Mouse (Mus musculus) hindbrain, embryonic 15.5 days (tissue): ENCODE data around the gene Gpr84. TPM values are rescaled to one million over a fixed set of nuclear protein-coding genes. Genes with fewer than 3 reads are reported as not detected.

Source experiments
- ATAC-seq: fragments of 200-750 bp; cut with Nextera tagmentation; 2 replicates; pipeline ENCODE4 v1.8.0; 2017; ENCODE audit warnings: low read depth, moderate number of reproducible peaks, moderate TSS enrichment; ENCODE audit not compliant: low FRiP score
- H3K27ac ChIP-seq: fragments of 300-500 bp; sonication (generic); replicated peaks from 2 replicates; pipeline ENCODE4 v1.5.1; 2015; ENCODE audit warnings: mild to moderate bottlenecking, inconsistent platforms
- H3K27me3 ChIP-seq: fragments of 300-500 bp; sonication (generic); 2 replicates; pipeline ENCODE4 v1.6.1; 2015; ENCODE audit warnings: control low read depth, inconsistent platforms
- H3K36me3 ChIP-seq: fragments of 300-500 bp; sonication (generic); 2 replicates; pipeline ENCODE4 v1.6.1; 2015; ENCODE audit warnings: control low read depth, inconsistent platforms
- H3K4me1 ChIP-seq: fragments of 300-500 bp; sonication (generic); replicated peaks from 2 replicates; pipeline ENCODE4 v1.6.1; 2015; ENCODE audit warnings: control low read depth, inconsistent platforms
- H3K4me2 ChIP-seq: fragments of 300-500 bp; sonication (generic); 2 replicates; pipeline ENCODE4 v1.6.1; 2015; ENCODE audit warnings: moderate library complexity, mild to moderate bottlenecking, inconsistent platforms
- H3K4me3 ChIP-seq: fragments of 300-500 bp; sonication (generic); 2 replicates; pipeline ENCODE4 v1.5.1; 2015; ENCODE audit warnings: mild to moderate bottlenecking, inconsistent platforms
- H3K9ac ChIP-seq: fragments of 300-500 bp; sonication (generic); 2 replicates; pipeline ENCODE4 v1.6.1; 2015; ENCODE audit warnings: inconsistent platforms
- H3K9me3 ChIP-seq: fragments of 300-500 bp; sonication (generic); 2 replicates; pipeline ENCODE4 v1.6.1; 2016; ENCODE audit warnings: control low read depth, inconsistent platforms
- WGBS: fragments of 180-500 bp; shearing (Covaris S2); methylation state at CpG from one replicate; pipeline ENCODE4 v1.1.7; 2015; 5-methylcytosine and 5-hydroxymethylcytosine counted together
- polyA plus RNA-seq: library from polyadenylated mRNA; unstranded; fragments of >200 nt; fragmentation: Nextera tagmentation; extraction: Ambion mirVana; gene quantifications from 2 replicates; pipeline ENCODE4 v1.2.1, GENCODE M21; 2015

Gpr84 gene
- polyA plus RNA-seq, 1 experiment from 2014 or later, result 0.44 TPM

DNA sequence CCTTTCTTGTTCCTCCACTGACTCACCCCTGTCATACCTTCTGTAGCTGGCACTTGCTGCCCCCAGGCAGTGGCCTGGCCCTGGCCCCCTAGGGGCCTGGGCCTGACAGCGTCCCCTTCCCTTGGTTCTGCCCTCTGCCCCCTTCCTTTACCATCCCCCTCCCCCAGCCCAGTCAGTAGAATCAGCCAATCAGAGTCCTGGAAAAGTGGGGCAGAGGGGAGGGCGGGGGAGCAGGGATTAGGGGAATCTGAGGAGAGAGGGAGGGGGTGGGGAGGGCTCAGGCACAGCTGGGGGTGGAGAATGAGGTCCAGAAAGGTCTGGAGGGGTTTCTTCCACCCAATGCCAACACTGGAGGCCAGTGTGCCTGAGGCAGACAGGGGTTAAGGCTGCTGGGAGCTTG, 23.8 kb upstream of the Gpr84 start:
- Histone ChIP-seq H3K4me1 (peaks cover 15% of the 10 kb centered on the region), H3K27ac (no peak overlapping the region), H3K4me2 (no peak overlapping the region), H3K27me3 (no peaks in the 10 kb centered on the region), H3K4me3 (no peak overlapping the region), H3K9me3 (no peaks in the 10 kb centered on the region), H3K36me3 (no peaks in the 10 kb centered on the region), H3K9ac (no peak overlapping the region)
- WGBS, result 0% methylated on average over 2 of the region's 2 CpGs
- ATAC-seq, result no peak

DNA sequence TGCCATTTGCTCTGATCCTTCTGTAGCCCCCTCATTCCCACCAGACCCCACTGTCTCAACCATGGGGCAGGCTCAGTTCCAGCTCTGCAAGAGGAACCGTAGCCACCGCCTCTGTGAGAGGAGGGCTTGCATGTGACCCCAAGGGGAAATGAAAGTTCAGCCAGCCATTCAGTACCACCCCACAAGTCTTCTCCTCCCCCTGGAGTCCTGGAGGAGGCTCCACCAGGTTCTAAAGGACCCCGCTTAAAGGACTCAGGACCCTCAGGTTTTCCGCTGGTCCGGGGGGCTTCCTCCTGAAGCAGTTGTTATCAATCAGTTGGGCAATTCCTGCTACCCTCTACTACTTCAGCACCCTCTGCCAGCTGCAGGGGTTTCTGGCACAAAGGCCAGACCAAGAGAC, 23.3 kb upstream of the Gpr84 start:
- Histone ChIP-seq H3K36me3 (no peaks in the 10 kb centered on the region), H3K4me3 (no peak overlapping the region), H3K4me2 (no peak overlapping the region), H3K4me1 (peaks cover 11% of the 10 kb centered on the region), H3K27ac (no peak overlapping the region), H3K9ac (no peak overlapping the region), H3K9me3 (no peaks in the 10 kb centered on the region), H3K27me3 (no peaks in the 10 kb centered on the region)
- WGBS, result 67% methylated on average over 5 of the region's 5 CpGs
- no peak for ATAC-seq

DNA sequence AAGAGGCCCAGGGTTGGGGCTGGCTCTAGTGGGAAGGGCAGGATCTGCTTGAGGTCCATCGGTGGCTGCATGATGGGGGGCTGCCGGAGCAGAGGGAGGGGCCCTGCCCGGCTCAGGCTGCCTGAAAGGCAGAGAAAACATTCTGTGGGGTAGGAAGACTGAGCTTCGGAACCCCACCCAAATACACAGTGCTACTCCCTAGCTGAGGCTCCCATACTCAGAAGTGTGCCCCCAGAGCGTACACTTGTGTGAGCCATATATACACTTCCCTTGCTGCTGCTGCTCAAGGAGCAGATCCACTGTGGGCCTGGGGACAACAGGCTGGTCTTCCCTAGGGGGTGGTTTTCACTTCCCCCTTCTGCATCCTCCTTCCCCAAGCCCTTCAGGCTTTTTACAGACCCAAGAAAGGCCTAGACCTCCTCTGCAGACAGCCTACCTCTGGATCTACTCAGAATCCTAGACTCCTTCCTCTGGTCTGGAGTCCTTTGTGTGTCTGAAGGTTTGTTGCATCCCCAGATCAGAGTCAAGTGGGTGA, 22.7 kb upstream of the Gpr84 start:
- Histone ChIP-seq H3K4me2 (no peak overlapping the region), H3K9ac (no peak overlapping the region), H3K27ac (no peak overlapping the region), H3K4me1 (peaks cover 11% of the 10 kb centered on the region), H3K27me3 (no peaks in the 10 kb centered on the region), H3K9me3 (no peaks in the 10 kb centered on the region), H3K36me3 (no peaks in the 10 kb centered on the region), H3K4me3 (no peak overlapping the region)
- no peak for ATAC-seq
- 66% methylated on average over 5 of the region's 5 CpGs for WGBS

DNA sequence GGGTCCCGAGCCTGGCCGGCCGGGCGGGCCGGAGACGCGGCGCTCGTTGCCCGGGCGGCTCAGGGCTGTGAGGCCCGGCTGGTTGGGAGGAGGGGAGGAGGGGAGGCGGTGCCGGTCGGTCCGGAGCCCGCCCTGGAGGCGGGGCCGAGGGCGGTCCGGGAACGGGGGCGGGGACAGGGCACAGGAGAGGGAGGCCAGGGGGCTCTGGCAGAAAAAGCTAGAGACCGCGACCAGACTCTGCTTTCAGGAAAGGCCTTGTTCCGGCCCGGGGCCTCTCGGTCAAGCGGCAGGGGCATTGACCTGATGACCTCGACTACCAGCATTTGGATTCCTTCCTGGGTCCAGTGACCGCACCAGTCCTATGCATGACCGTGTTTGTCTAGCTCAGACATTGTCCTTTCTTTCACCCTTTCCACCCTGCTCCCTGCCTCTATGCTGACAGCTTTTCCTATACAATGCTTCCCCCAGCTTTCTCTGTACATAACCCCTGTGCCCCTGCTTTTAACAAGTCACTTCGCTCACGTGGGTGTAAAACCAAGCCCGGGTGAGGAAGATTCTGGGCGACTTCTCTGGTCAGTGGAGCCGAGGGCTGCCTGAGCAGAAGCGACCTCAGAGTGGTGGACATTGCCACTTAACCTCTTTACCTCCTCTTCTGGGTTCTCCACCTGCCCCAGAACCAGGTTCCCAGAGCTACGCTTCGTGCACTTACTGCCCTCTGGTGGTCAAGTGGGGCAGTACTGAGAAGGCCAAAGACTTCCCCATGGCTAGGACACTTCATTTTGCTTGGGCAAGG, 13.2 kb upstream of the Gpr84 start:
- Histone ChIP-seq H3K36me3 (peaks cover 5% of the 10 kb centered on the region; the same call in 1 of the 2 replicates), H3K9ac (peak overlapping the region; percentile 84), H3K27ac (peak overlapping the region; percentile 83), H3K4me2 (peak overlapping the region; percentile 85), H3K9me3 (no peaks in the 10 kb centered on the region), H3K4me3 (peak overlapping the region; percentile 73), H3K4me1 (peaks cover 32% of the 10 kb centered on the region), H3K27me3 (no peaks in the 10 kb centered on the region)
- WGBS, result under 1% methylated on average over 34 of the region's 40 CpGs
- ATAC-seq, result peak; percentile 96

DNA sequence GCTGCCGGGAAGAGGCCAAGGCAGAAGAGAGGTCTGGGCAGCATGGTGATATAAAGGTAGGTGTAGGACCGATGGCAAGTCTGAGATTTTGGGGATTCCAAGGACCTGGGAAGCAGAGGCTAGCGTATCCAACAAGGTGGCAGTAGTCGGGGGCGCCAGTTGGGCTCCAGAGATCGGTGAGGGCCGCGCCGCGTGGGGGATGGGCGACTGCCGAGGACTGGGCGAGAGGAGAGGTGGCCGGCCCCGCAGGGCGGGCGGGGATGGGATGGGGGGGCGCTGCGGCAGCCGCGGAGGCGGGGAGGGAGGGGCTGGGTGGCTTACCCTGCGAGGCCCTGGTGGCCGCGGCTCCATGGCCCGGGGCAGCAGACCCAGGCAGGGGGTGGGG, 12.7 kb upstream of the Gpr84 start:
- H3K4me3 ChIP-seq, result peak overlapping the region; percentile 73
- ATAC-seq, result peak; percentile 82
- 2% methylated on average over 9 of the region's 26 CpGs for WGBS
- H3K27me3 ChIP-seq, result no peaks in the 10 kb centered on the region
- no peaks in the 10 kb centered on the region for H3K9me3 ChIP-seq
- H3K27ac ChIP-seq, result peak overlapping the region; percentile 83
- H3K9ac ChIP-seq, result peak overlapping the region; percentile 84
- peaks cover 32% of the 10 kb centered on the region for H3K4me1 ChIP-seq
- peak overlapping the region; percentile 85 for H3K4me2 ChIP-seq
- peaks cover 10% of the 10 kb centered on the region; the same call in 1 of the 2 replicates for H3K36me3 ChIP-seq

DNA sequence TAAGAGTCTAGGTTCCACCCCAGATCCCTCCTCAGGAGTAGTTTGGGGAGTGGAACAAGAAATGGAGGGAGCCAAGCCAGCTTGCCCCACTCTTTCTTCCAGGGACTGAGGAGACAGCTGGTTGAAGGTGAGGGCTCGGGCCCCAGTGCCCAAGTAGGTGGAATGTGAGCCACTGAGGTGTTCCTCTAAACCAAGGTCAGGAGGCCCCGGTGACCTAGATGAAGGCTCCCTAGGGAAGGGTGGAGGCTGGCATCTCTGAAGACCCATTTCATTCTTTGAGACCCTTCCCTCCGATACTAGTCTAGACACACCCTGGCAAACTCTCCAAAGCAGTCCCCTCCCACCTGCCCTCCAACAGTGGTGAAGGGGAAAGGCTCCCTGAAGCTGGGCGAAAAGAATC, 12.0 kb upstream of the Gpr84 start:
- Histone ChIP-seq H3K9me3 (no peaks in the 10 kb centered on the region), H3K9ac (peak overlapping the region; percentile 84), H3K27ac (peak overlapping the region; percentile 83; the same call in 1 of the 2 replicates), H3K4me3 (peak overlapping the region; percentile 73), H3K27me3 (no peaks in the 10 kb centered on the region), H3K4me2 (peak overlapping the region; percentile 85), H3K36me3 (peaks cover 16% of the 10 kb centered on the region), H3K4me1 (peaks cover 32% of the 10 kb centered on the region)
- WGBS, result 42% methylated on average over 4 of the region's 4 CpGs
- no peak; the same call in 1 of the 2 replicates for ATAC-seq

DNA sequence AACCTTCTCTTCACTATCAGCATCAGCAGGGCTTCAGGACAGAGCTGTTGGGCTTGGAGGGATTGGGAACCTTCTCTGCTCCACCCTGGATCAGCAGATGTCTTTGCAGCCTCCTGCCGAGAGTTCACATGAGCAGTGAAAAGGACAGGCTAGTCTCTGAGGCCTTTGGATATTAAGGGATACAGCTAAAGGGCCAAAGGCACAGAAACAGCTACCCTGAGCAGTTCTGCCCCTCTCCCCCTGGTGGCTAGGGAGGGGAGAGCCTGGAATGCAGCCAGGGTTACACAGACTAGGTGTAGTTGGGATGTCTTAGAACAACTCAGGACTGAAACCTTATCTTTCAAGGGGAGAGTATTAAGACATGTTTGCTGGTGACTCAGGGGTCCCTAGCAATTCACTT, 10.7 kb upstream of the Gpr84 start:
- 61% methylated on average over 1 of the region's 1 CpGs for WGBS
- Histone ChIP-seq H3K9me3 (no peaks in the 10 kb centered on the region), H3K4me2 (0 out of 2 replicates have a peak overlapping the region, but pooled peaks have one; percentile 85), H3K4me1 (peaks cover 32% of the 10 kb centered on the region), H3K4me3 (no peak overlapping the region), H3K36me3 (peaks cover 29% of the 10 kb centered on the region), H3K27me3 (no peaks in the 10 kb centered on the region), H3K9ac (no peak overlapping the region), H3K27ac (no peak overlapping the region)
- no peak for ATAC-seq

DNA sequence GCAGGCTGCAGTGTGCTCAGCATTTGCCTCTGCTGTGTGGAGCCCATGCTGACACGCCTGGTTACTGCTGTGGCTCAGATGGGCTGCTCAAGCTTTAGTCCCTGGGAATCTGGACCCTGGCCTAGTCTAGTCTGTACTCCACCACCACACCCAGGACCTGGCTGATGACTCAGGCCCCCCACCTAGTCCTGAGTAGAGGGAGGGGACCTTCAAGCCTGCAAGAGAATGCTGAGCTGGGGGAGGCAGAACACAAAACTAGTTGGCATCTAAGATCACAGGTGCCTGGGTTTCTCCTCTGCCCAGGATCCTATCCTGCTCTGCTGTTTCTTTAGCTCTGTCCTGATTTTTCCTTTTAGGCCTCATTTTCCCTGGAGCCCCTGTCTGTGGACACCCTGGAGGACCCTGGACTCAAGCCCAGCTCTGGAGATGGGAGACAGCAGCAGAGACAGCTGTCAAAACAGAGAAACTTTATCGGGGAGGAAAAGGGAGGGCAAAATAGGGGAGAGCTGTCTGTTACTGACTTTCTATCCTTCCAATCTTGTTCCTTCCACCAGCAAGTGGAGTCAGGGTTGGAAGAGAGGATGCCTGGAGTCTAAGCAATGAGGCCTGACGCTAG, 7.9 kb upstream of the Gpr84 start:
- WGBS, result 74% methylated on average over 3 of the region's 3 CpGs
- ATAC-seq, result no peak
- no peak overlapping the region for H3K9ac ChIP-seq
- no peaks in the 10 kb centered on the region for H3K27me3 ChIP-seq
- H3K9me3 ChIP-seq, result no peaks in the 10 kb centered on the region
- no peak overlapping the region for H3K4me2 ChIP-seq
- peaks cover 52% of the 10 kb centered on the region for H3K4me1 ChIP-seq
- peaks cover 30% of the 10 kb centered on the region for H3K36me3 ChIP-seq
- no peak overlapping the region for H3K4me3 ChIP-seq
- 0 out of 2 replicates have a peak overlapping the region, but pooled peaks have one; percentile 2 for H3K27ac ChIP-seq

DNA sequence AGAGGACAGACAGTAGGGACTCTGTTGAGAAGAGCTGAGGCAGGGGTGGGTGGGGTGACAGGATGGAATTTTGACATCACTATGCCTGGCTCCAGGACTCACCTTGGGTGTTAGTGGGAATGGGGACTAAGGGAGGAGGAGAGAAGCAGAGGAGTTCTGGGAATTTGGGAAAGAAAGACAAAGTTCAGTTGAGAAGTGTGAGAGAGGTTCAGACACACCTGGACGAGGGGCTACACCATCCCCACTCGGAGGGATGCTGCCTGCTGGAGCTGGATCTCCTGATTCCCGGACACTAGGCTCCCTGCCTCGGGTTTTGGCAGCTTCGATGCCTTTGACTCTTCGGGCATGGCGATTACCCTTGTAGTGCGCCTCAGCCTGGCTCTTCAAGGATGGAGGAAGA, 7.3 kb upstream of the Gpr84 start:
- Histone ChIP-seq H3K9ac (no peak overlapping the region), H3K4me3 (no peak overlapping the region), H3K27me3 (no peaks in the 10 kb centered on the region), H3K9me3 (no peaks in the 10 kb centered on the region), H3K27ac (0 out of 2 replicates have a peak overlapping the region, but pooled peaks have one; percentile 2), H3K4me1 (peaks cover 56% of the 10 kb centered on the region), H3K4me2 (no peak overlapping the region), H3K36me3 (peaks cover 30% of the 10 kb centered on the region)
- ATAC-seq, result no peak
- 89% methylated on average over 8 of the region's 8 CpGs for WGBS

DNA sequence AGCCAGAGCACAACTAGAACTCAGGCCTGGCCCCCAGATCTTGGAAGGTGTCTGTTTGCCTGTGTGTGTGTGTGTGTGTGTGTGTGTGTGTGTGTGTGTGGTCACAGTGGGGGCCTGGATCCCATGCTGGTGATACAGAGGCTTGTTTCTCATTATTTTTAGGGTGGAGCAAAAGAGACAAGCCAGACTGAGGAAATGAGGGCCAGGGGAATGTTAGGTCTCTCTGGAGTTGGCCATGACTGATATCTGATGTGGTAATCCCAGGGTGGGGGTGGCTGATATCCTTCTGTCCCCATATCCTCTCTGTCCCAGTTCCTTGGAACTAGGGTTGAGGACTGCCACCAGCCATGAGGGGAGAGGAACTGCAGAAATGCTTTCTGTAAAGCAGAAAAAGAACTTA, 6.7 kb upstream of the Gpr84 start:
- Histone ChIP-seq H3K4me2 (no peak overlapping the region), H3K36me3 (peaks cover 30% of the 10 kb centered on the region), H3K4me1 (peaks cover 51% of the 10 kb centered on the region), H3K9ac (no peak overlapping the region), H3K27ac (no peak overlapping the region), H3K9me3 (no peaks in the 10 kb centered on the region), H3K27me3 (no peaks in the 10 kb centered on the region), H3K4me3 (no peak overlapping the region)
- no peak for ATAC-seq

DNA sequence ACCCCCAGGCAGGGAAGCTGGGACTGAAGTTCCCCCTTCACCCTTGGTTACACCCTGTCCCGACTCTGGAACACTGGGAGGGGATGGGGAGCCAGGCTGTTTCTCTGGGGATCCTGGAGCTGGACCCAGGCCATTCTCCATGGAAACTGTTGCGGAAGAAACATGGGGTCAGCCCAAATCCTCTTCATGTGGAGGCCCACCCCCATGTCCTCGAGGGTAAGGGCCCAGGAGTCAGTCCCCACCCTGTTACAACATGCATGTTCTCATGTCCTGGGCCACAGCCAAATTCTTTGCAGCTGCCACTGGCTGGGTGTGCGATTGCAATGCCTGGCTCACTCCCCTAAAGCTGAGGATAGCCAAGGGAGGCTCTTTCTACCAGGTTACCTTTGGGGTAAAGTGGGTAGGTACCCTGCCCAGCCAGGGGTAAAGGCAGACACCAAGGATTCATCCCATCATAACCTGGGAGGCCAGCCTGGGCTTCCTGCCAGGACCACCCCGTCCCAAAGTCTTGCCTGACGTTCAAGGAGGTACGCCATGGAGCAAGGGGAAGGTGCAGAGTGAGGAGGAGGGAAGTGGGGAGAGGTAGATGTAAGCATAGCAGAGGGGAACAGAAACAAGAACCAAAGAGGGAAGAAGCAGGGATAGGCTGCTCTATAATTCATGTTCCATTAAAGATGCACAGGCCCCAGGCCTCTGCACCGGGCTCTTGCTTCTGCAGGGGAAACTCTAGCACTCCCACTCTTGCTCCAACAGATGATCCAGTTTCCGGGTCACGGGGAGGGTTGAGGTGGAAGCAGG, 5.8 kb upstream of the Gpr84 start:
- 76% methylated on average over 10 of the region's 10 CpGs for WGBS
- Histone ChIP-seq H3K27ac (no peak overlapping the region), H3K4me1 (peaks cover 42% of the 10 kb centered on the region), H3K4me2 (no peak overlapping the region), H3K9me3 (no peaks in the 10 kb centered on the region), H3K27me3 (no peaks in the 10 kb centered on the region), H3K36me3 (peaks cover 30% of the 10 kb centered on the region), H3K4me3 (no peak overlapping the region), H3K9ac (no peak overlapping the region)
- ATAC-seq, result no peak
